Mouse (Mus musculus) ES-E14 (cell line): ENCODE measurements at regions not wholly inside any gene's neighbourhood (a gene's known extent, or its start where the extent isn't known, plus 50 kb on each side); places are given as distances from the start of the nearest gene placed in this dataset.

ENCODE experiments used
- CHD2 ChIP-seq: IDR thresholded peaks from 2 replicates; pipeline ENCODE4 v1.6.1; 2014; ENCODE audit warnings: mild to moderate bottlenecking, low read depth, low read length, inconsistent platforms
- HCFC1 ChIP-seq: IDR thresholded peaks from 2 replicates; pipeline ENCODE4 v1.6.1; 2012; ENCODE audit warnings: low read length, inconsistent platforms, borderline replicate concordance; ENCODE audit not compliant: insufficient read depth
- MAFK ChIP-seq: IDR thresholded peaks from 2 replicates; pipeline ENCODE4 v1.6.1; 2014; ENCODE audit warnings: mild to moderate bottlenecking, low read depth, low read length, inconsistent platforms; ENCODE audit not compliant: insufficient read depth
- ZC3H11A ChIP-seq: IDR thresholded peaks from 2 replicates; pipeline ENCODE4 v1.6.1; 2012; ENCODE audit warnings: low read depth, mild to moderate bottlenecking, inconsistent platforms, low read length, borderline replicate concordance
- ZNF384 ChIP-seq: IDR thresholded peaks from 2 replicates; pipeline ENCODE4 v1.6.1; 2012; ENCODE audit warnings: low read depth, low read length, inconsistent platforms

DNA sequence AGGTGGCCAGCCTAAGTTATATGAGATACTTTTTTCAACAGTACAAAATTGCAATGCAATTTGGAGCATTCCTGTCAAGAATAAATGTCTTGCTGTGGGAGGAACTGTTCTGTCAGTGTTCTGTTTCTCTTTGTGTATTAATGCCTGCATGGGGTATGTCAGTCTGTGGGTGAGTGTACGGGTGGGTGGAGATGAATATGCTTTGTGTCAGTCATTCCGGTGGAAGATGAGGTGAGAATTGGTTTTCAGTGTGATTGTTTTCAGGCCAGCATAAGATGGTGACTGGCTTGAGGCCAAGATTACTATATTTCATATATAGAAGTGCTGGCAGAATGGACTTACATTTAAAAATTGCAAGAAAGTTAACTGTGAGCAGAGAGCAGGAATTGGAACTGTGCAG lies 184.0 kb downstream of the Frk start:
- TF ChIP-seq ZNF384 (no peak), CHD2 (no peak), ZC3H11A (no peak), MAFK (no peak), HCFC1 (no peak)
